Mouse (Mus musculus) erythroblast, embryonic 14.5 days (primary cell): ENCODE results near the gene Bdh2.

ENCODE experiments used
- GATA1 ChIP-seq: IDR thresholded peaks from 2 replicates; pipeline ENCODE4 v1.6.1; 2012; ENCODE audit warnings: low read length, inconsistent platforms, mixed read lengths
- TAL1 ChIP-seq: IDR thresholded peaks from 3 replicates; pipeline ENCODE4 v1.6.1; 2012; ENCODE audit warnings: low read length, inconsistent platforms, mixed read lengths

DNA sequence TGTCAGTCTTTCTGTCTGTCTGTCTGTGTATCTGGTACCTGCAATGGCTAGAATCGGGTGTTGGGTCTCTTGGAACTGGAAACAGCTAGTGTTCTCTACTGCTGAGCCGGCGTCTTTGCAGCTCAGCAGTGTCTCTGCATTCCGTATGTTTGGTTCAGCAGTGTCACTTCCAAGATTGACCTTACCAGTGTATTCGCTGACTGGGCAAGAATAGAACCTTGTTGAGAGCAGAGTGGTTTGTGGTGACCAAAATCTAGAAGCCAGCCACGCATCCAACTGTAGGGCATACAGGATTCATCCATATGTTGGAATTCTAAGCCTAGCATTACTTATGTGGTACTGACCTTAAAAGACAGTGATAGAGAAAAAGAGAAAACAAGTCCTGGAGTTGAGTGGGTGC lies 29.2 kb upstream of the Bdh2 start:
- TF ChIP-seq GATA1 (no peak), TAL1 (no peak)
